Mouse (Mus musculus) megakaryocyte, embryonic 14.5 days (primary cell): ENCODE results near the gene Ick.

Experiments
- FLI1 ChIP-seq: IDR thresholded peaks from 2 replicates; pipeline ENCODE4 v1.6.1; 2012; ENCODE audit warnings: low read length, inconsistent platforms, mixed read lengths
- GATA1 ChIP-seq: IDR thresholded peaks from 3 replicates; pipeline ENCODE4 v1.6.1; 2012; ENCODE audit warnings: mixed read lengths, low read length, inconsistent platforms, borderline replicate concordance

DNA sequence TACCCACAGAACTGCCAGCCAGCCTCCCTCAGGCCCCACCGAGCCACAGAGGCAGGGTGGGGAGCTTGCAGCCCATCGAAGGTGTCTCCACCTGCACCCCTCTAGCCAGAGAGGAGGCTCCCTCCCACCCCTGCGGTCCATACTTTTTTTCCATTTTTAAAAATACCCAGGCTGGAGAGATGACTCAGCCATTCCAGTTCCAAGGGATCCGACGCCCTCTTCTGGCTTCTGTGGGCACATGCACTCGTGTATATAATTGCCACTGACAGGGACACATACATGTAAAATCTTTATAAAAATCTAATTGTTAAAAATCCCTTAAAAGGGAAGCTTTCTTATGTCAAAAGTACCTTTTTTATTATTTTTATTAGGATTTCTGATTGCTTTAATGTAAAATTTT lies 59.9 kb downstream of the Ick start:
- TF ChIP-seq GATA1 (no peak), FLI1 (no peak)
